Mouse (Mus musculus): Measurements from ENCODE around the gene Sh3bp5l.

GRCm38 (mm10) chr11:58324614-58325229 lies 5.8 kb upstream of the Sh3bp5l start:
- no peak for TF ChIP-seq CTCF (IDR thresholded peaks at IDR 0.05; ENCODE audit: low read depth, low read length)
- TF ChIP-seq GATA1 (IDR thresholded peaks at IDR 0.05; ENCODE audit: borderline replicate concordance, low read length) = no peak
- peak; percentile 61 for TF ChIP-seq TAL1 (conservative IDR thresholded peaks at IDR 0.05; ENCODE audit: low read depth, low read length)

Measured in G1E (cell line).